Mouse (Mus musculus): Measurements from ENCODE around the gene Ovgp1.
"Not testable (repeated sequence)": the region's sequence is repeated elsewhere in the genome, so short reads cannot be mapped to it uniquely, and the experiment has no call there.

The Ovgp1 gene

GRCm38 (mm10) chr3:105991653-105992283, 18.3 kb downstream of the Ovgp1 start:
- peak; percentile 44 to 72 for DNase-seq (ENCODE audit: low read depth in 2 of 2, low spot score in 2 of 2)

- no peak for DNase-seq (ENCODE audit: low read depth in 2 of 2, low spot score in 2 of 2)
Measured at GRCm38 (mm10) chr3:105994730-105995129, 21.2 kb downstream of the Ovgp1 start.

GRCm38 (mm10) chr3:106000707-106001375, 27.3 kb downstream of the Ovgp1 start:
- DNase-seq (ENCODE audit: low read depth in 2 of 2, low spot score in 2 of 2), result no peak

GRCm38 (mm10) chr3:106001416-106002370, 28.2 kb downstream of the Ovgp1 start:
- peak; percentile 5 to 19 for DNase-seq (ENCODE audit: low read depth in 2 of 2, low spot score in 2 of 2)

GRCm38 (mm10) chr3:106003360-106003759, 29.8 kb downstream of the Ovgp1 start:
- DNase-seq (ENCODE audit: low read depth in 2 of 2, low spot score in 2 of 2), result not testable (repeated sequence)

GRCm38 (mm10) chr3:106014546-106014945, 41.0 kb downstream of the Ovgp1 start, which contains the start of gene Pifo:
Gene Pifo, minus strand, starts transcription at chr3:106014646.
- DNase-seq (ENCODE audit: low read depth in 2 of 2, low spot score in 2 of 2), result no peak

GRCm38 (mm10) chr3:106021840-106022239, 48.3 kb downstream of the Ovgp1 start:
- DNase-seq (ENCODE audit: low read depth in 2 of 2, low spot score in 2 of 2), result no peak

- no peak for DNase-seq (ENCODE audit: low read depth in 2 of 2, low spot score in 2 of 2)
Measured at GRCm38 (mm10) chr3:106024135-106024534, 50.6 kb downstream of the Ovgp1 start.

GRCm38 (mm10) chr3:106032781-106033180, 59.3 kb downstream of the Ovgp1 start, which contains the start of gene Chil5:
Gene Chil5, minus strand, starts transcription at chr3:106032814.
- DNase-seq (ENCODE audit: low read depth in 2 of 2, low spot score in 2 of 2), result peak; percentile 3
